Mouse (Mus musculus) limb, embryonic 11.5 days (tissue): ENCODE data around the gene Rhoa. TPM values are rescaled to one million over a fixed set of nuclear protein-coding genes. Genes with fewer than 3 reads are reported as not detected.

ENCODE experiments used
- ATAC-seq: fragments of 200-750 bp; cut with Nextera tagmentation; 2 replicates; pipeline ENCODE4 v1.8.0; 2017; ENCODE audit warnings: low read depth; ENCODE audit not compliant: insufficient number of reproducible peaks, low FRiP score, low TSS enrichment
- DNase-seq: peaks from one replicate; pipeline ENCODE4 v3.0.0-alpha.2; 2015; ENCODE audit warnings: low spot score
- H3K27ac ChIP-seq: fragments of 300-500 bp; sonication (generic); replicated peaks from 2 replicates; pipeline ENCODE4 v1.5.1; 2014; ENCODE audit warnings: low read depth, mild to moderate bottlenecking, low read length
- H3K27me3 ChIP-seq: fragments of 300-500 bp; sonication (generic); 2 replicates; pipeline ENCODE4 v1.6.1; 2014; ENCODE audit warnings: mild to moderate bottlenecking, low read length, mixed read lengths; ENCODE audit not compliant: control insufficient read depth, insufficient read depth
- H3K36me3 ChIP-seq: fragments of 300-500 bp; sonication (generic); 2 replicates; pipeline ENCODE4 v1.6.1; 2014; ENCODE audit warnings: mild to moderate bottlenecking, low read length, moderate library complexity, mixed read lengths; ENCODE audit not compliant: control insufficient read depth, insufficient read depth
- H3K4me1 ChIP-seq: fragments of 300-500 bp; sonication (generic); 2 replicates; pipeline ENCODE4 v1.6.1; 2014; ENCODE audit warnings: low read length, mixed read lengths; ENCODE audit not compliant: control insufficient read depth, insufficient read depth
- H3K4me2 ChIP-seq: fragments of 300-500 bp; sonication (generic); 2 replicates; pipeline ENCODE4 v1.6.1; 2014; ENCODE audit warnings: low read depth, mild to moderate bottlenecking, moderate library complexity; ENCODE audit not compliant: severe bottlenecking
- H3K4me3 ChIP-seq: fragments of 300-500 bp; sonication (generic); 2 replicates; pipeline ENCODE4 v1.5.1; 2014; ENCODE audit warnings: low read depth, low read length
- H3K9ac ChIP-seq: fragments of 300-500 bp; sonication (generic); 2 replicates; pipeline ENCODE4 v1.6.1; 2014; ENCODE audit warnings: mild to moderate bottlenecking, low read length
- H3K9me3 ChIP-seq: fragments of 300-500 bp; sonication (generic); 2 replicates; pipeline ENCODE4 v1.6.1; 2016; ENCODE audit warnings: low read length; ENCODE audit not compliant: control insufficient read depth
- WGBS: fragments of 180-500 bp; shearing (Covaris S2); extraction: QIAGEN DNeasy Blood & Tissue Kit; methylation state at CpG from one replicate; pipeline ENCODE4 v1.1.7; 2014; 5-methylcytosine and 5-hydroxymethylcytosine counted together
- polyA plus RNA-seq: library from polyadenylated mRNA; unstranded; fragments of >200 nt; fragmentation: Nextera tagmentation; extraction: Ambion mirVana; gene quantifications from 2 replicates; pipeline ENCODE4 v1.2.1, GENCODE M21; 2014

Rhoa gene
- polyA plus RNA-seq, 1 experiment from 2014 or later = 319 TPM

DNA sequence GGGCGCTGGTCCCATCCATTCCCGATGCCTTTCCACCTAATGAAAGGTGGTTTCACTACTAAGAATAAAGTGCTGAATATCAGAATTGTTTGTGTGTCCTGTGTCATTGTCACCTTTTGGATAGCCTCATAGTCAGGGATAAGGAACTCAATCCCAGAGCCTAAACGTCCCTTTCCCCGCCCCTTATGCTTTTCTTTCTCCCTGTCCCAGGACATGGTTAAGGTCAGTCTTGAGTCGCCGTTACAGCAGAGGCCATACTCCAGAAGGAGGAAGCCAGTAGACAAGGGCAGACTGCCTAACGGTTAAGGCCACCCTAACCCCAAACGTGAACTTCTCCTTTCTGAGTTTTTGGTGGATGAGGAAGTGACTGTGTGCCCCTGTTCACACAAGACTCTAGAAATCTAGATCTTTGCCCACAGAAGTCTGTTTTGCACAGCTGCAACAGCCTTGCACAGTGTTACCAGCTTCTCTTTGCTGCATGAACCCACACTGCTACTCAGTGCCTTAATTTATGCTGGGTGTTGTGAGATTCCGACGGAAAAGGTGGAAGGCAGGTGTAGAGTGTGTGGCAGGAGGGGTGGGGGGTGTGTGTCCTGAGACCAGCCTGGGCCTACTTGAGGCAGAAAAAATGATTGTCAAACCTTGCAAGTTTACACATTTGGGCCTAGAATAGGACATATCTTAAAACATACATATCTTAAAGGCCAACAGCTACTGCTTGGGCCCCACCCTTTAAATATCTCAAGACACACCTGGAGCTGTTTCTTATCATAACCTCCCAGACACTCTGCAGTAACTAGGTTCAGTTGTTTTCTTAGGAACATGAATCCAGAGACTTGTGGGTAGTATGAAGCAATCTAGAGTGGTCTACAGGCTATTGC lies 34.6 kb downstream of the Rhoa start:
- H3K4me1 ChIP-seq = no peaks in the 10 kb centered on the region
- H3K4me2 ChIP-seq = peak overlapping the region; percentile 74
- H3K9ac ChIP-seq = peak overlapping the region; percentile 95
- H3K9me3 ChIP-seq = no peaks in the 10 kb centered on the region
- no peaks in the 10 kb centered on the region for H3K27me3 ChIP-seq
- DNase-seq (no peak), ATAC-seq (no peak)
- WGBS = 66% methylated on average over 10 of the region's 10 CpGs
- no peak overlapping the region for H3K27ac ChIP-seq
- H3K4me3 ChIP-seq = peak overlapping the region; percentile 74
- H3K36me3 ChIP-seq = no peaks in the 10 kb centered on the region; the same call in 1 of the 2 replicates

DNA sequence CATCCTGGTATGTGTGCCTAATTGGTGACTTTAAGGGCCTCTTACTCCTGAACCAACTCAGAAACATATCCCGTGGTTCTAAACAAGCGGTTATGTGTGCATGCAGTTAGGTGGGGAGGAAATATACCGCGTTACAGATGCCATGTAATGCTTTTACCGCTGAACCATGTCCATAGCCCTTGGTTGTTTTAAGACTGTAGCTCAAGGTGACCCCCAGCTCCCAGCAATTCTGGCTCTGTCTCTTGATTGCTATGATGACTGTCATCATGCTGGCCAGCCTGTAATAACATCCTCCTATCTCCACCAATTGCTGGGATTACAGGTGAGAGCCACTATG lies 35.2 kb downstream of the Rhoa start:
- no peak for DNase-seq
- H3K9ac ChIP-seq = no peak overlapping the region
- 92% methylated on average over 5 of the region's 5 CpGs for WGBS
- no peak for ATAC-seq
- H3K27me3 ChIP-seq = no peaks in the 10 kb centered on the region
- H3K4me1 ChIP-seq = no peaks in the 10 kb centered on the region
- no peaks in the 10 kb centered on the region for H3K9me3 ChIP-seq
- H3K4me2 ChIP-seq = no peak overlapping the region
- no peak overlapping the region for H3K27ac ChIP-seq
- H3K36me3 ChIP-seq = no peaks in the 10 kb centered on the region; the same call in 1 of the 2 replicates
- H3K4me3 ChIP-seq = no peak overlapping the region

DNA sequence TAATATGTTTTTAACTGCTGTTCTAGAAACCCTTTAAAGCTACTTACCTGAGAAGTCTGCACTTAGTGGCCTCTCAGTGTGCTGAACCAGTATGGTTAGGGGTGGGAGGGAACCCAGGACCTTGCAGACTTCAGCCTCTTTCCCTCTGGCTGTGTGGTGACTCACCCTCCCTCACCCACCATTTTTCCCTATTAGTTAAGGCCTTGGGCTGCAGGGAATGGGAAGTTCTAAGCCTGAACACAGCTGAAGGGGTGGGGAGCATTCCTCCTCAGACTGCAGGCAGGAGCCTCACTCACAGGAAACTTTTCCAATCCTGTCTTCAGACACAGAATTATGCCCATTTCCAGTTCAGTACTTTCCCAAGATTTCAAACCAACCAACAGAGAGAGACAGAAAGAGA lies 35.9 kb downstream of the Rhoa start:
- no peaks in the 10 kb centered on the region for H3K4me1 ChIP-seq
- H3K27me3 ChIP-seq = no peaks in the 10 kb centered on the region
- H3K4me2 ChIP-seq = no peak overlapping the region
- no peak overlapping the region for H3K4me3 ChIP-seq
- no peak overlapping the region for H3K27ac ChIP-seq
- DNase-seq (no peak), ATAC-seq (no peak)
- no peaks in the 10 kb centered on the region for H3K9me3 ChIP-seq
- H3K9ac ChIP-seq = no peak overlapping the region
- H3K36me3 ChIP-seq = no peaks in the 10 kb centered on the region

DNA sequence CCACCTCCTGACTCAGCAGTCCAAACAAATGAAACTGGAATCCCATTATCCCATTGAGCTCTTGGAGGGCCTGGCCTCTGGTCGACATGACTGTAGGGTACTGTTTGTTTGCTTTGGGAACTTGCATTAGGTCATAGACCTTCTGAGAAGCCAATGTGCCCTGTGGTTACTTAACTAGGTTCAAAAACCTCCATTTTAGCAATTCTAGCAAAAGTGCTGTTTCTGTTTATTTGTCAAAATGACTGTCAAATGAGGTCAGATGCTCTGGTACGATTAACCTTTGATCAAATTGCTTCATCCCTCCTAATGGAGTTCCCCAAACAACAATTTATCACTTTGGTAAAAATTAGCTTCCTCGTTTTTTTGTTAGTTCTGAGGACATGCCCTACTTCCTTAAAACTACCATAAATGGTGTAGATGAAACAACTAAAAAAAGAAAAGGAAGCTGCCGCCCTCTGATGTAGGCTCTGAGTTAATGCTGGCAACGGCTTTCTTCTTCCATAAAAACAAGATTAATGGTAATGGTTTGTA lies 36.4 kb downstream of the Rhoa start:
- Histone ChIP-seq H3K9me3 (no peaks in the 10 kb centered on the region), H3K4me2 (no peak overlapping the region), H3K27ac (no peak overlapping the region), H3K9ac (no peak overlapping the region), H3K4me3 (no peak overlapping the region), H3K4me1 (no peaks in the 10 kb centered on the region), H3K27me3 (no peaks in the 10 kb centered on the region), H3K36me3 (no peaks in the 10 kb centered on the region)
- ATAC-seq (no peak), DNase-seq (no peak)
- 36% methylated on average over 5 of the region's 5 CpGs for WGBS

DNA sequence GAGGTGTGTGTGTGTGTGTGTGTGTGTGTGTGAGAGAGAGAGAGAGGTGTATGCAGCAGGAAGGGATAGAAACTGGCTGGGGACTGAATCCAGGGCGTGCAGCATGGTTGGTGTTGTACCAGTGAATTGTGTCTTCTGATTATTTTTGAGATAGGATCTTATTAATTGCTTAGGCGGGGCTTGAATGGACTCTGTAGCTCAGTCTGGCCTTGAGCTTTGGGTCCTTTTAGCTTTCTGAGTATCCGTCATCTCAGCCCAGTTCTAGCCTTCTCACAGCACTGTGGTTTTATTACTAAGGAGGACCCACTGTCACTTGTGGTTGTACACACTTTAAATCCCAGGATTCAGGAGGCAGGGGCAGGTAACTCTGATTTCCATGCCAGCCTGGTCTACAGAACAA lies 37.4 kb downstream of the Rhoa start:
- DNase-seq (no peak), ATAC-seq (no peak)
- Histone ChIP-seq H3K4me1 (no peaks in the 10 kb centered on the region), H3K9ac (no peak overlapping the region), H3K4me2 (no peak overlapping the region), H3K4me3 (no peak overlapping the region), H3K27ac (no peak overlapping the region), H3K27me3 (no peaks in the 10 kb centered on the region), H3K9me3 (no peaks in the 10 kb centered on the region), H3K36me3 (no peaks in the 10 kb centered on the region)
- WGBS = 86% methylated on average over 3 of the region's 3 CpGs

DNA sequence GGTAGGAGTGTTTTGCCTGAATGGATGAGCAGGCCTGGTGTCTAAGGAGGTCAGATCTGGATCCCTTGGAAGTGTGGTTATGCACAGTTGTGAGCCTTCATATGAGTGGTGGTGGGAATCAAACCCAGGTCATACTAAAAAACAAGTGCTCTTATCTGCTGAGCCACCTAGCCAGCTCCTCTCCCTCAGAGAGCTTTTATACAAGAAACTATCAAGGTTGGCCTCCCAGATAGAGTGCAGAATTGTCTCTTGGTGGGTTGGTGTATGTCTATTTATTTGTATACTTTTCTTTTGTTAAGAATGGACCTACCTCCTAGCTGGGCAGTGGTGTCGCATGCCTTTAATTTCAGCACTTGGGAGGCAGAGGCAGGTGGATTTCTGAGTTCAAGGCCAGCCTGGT lies 37.9 kb downstream of the Rhoa start:
- no peak overlapping the region for H3K27ac ChIP-seq
- no peak overlapping the region for H3K4me3 ChIP-seq
- no peak overlapping the region for H3K4me2 ChIP-seq
- no peak overlapping the region for H3K9ac ChIP-seq
- no peaks in the 10 kb centered on the region for H3K27me3 ChIP-seq
- no peaks in the 10 kb centered on the region for H3K4me1 ChIP-seq
- H3K36me3 ChIP-seq = no peaks in the 10 kb centered on the region
- DNase-seq (no peak), ATAC-seq (no peak)
- no peaks in the 10 kb centered on the region for H3K9me3 ChIP-seq
- WGBS = 93% methylated on average over 1 of the region's 1 CpGs

DNA sequence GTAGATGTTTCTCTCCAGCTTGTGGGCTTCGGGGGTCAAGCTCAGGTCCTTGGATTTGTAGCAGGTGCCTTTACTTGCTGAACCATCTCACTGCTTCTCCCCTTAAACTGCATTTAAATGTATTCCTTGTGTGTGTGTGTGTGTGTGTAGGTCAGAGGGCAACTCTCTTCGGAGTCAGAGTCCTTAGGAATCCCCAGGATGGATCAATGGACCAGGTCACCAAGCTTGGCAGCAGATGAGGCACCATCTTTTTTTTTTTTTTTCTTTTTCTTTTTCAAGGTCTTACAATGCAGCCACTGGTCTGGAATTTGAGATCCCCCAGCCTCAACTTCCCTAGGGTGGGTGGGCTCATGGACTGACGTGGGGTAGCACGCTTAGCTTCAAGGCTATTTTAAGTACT lies 38.5 kb downstream of the Rhoa start:
- no peaks in the 10 kb centered on the region for H3K9me3 ChIP-seq

DNA sequence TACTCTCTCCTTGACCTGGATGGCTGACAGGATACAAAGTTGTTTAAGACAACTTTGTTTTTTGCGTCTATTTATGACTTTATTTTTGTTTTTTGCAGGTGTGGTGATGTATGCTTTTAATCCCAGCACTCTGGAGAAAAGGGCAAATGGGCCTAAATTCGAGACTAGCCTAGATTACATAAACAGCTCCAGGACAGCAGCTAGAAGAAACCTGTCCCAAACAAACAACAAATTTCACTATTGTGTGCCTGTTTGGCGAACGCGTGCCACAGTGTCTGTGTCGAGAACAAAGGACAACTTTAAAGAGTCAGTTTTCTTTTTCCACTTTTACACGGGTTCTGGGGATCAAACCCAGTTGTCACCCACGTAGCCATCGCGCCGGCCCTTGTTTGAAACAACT lies 41.1 kb downstream of the Rhoa start:
- DNase-seq = no peak
- peak overlapping the region; percentile 94 for H3K27ac ChIP-seq
- peak overlapping the region; percentile 89 for H3K4me2 ChIP-seq
- no peak for ATAC-seq
- H3K9ac ChIP-seq = peak overlapping the region; percentile 91
- H3K4me1 ChIP-seq = no peaks in the 10 kb centered on the region
- peak overlapping the region; percentile 86 for H3K4me3 ChIP-seq
- H3K36me3 ChIP-seq = peaks cover 13% of the 10 kb centered on the region
- no peaks in the 10 kb centered on the region for H3K9me3 ChIP-seq
- WGBS = 8% methylated on average over 11 of the region's 11 CpGs
- H3K27me3 ChIP-seq = no peaks in the 10 kb centered on the region

More for the DNA sequence above, 38.5 kb downstream of the Rhoa start:
- no peak overlapping the region for H3K4me2 ChIP-seq
- H3K27me3 ChIP-seq = no peaks in the 10 kb centered on the region
- H3K4me1 ChIP-seq = no peaks in the 10 kb centered on the region
- no peak for ATAC-seq
- H3K9ac ChIP-seq = no peak overlapping the region
- whole genome bisulfite sequencing = 85% methylated on average over 4 of the region's 4 CpGs
- H3K36me3 ChIP-seq = no peaks in the 10 kb centered on the region
- no peak overlapping the region for H3K4me3 ChIP-seq
- H3K27ac ChIP-seq = no peak overlapping the region
- DNase-seq = no peak
